Mouse (Mus musculus) forelimb bud, embryonic 11.5 days (tissue): ENCODE measurements around the gene Aatf.
A peak's percentile ranks its signal among the peaks of the same experiment; 100 is the strongest.

Experiments
- DNase-seq: peaks from one replicate; pipeline ENCODE4 v3.0.0-alpha.2; 2012; ENCODE audit warnings: low read depth, low spot score

Aatf gene

DNA sequence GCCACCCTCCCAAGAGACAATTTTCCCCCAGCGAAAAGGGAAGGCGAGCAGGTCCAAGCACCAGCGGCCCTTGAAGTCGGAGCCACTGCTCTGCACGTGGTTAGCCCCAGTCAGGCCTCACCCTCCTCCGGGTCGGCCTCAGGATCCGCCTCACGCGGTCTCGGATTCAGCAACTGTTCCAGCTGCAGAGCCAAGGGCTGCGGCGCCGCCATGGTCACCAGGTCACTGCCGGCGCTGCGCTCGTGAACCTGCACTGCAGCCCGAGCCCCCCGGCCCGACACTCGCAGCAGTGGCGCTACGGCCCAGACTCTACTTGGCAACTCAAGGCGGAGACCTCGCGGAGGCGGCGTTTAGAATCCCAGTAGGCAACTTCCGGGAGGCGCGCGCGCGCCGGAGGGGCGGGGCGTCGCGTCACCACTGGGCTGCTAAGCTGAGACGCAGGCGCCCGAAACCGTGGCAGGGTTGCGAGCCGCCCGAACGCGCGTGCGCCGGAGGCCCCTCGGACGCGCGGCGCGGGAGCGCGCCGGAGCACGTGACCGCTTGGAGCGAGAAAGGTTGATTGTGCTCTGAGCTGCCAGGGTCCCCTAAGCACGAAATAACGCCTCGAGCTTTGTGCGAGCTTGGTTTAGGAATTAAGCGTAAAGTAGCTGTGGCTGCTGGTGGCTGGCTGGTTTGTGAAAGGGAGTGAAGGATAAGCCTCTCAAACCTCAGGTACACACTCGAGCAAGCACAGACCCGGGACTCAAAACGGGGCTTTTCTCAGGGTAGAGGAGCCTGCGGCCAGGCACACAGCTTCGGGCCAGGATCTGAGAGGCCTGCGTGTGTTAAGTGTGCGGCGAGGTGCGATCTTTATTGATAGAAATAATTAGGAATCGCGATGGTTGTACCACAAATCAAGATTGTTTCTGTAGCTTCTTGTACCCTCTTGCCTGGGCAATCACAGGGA lies at the start of gene Aatf:
TSS of gene Aatf (minus strand) at position 352 of the 946 bp plus-strand sequence.
- peak; percentile 98 for DNase-seq

DNA sequence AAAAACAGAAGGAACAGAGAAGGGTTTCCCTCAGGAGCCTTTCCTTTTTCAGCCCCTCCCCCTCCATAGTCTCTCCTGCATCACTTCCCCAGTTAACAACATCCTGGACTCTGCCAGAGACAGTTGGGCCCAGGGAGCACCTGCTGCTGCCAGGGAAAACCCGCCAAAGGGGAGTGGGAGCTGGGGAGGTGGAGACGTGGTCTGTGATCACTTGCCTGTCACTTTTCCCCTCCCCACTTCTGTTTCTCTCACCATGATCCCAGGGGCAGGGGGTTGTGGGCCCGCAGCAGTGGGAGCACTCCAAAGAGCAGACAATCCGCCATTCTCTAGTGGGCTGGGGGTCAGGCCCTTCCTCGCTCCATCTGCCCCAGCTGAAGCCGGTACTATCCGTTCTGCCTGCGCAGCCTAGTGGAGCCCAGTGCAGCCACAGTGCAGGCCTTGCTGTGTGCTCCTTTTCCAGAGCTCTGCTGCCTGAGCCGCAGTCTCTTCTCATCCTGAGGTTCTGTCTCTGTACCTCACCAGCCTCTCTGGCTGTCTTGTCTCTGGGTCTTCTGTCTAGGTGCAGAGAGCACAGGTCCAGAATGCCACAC lies 49.5 kb upstream of the Aatf start:
- DNase-seq, result no peak

DNA sequence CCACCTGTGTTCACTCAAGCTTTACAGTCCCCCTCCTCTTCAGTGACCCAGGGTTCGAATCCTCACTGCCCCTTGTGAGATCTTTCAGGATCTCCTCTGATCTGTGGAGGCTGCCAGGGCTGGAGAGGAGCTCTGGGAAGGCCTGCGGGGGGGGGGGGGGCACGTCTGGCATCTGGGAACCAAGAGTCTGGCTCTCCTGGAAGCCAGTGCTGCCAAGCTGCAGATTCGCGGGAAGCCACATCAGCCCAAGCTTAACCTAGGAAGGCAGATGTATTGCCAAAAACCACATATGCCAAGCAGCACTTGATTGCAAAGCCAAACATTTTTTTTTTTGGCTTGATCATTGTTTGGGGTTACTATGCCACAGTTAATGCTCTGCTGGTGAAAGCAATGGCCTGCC lies 48.2 kb upstream of the Aatf start:
- no peak for DNase-seq

DNA sequence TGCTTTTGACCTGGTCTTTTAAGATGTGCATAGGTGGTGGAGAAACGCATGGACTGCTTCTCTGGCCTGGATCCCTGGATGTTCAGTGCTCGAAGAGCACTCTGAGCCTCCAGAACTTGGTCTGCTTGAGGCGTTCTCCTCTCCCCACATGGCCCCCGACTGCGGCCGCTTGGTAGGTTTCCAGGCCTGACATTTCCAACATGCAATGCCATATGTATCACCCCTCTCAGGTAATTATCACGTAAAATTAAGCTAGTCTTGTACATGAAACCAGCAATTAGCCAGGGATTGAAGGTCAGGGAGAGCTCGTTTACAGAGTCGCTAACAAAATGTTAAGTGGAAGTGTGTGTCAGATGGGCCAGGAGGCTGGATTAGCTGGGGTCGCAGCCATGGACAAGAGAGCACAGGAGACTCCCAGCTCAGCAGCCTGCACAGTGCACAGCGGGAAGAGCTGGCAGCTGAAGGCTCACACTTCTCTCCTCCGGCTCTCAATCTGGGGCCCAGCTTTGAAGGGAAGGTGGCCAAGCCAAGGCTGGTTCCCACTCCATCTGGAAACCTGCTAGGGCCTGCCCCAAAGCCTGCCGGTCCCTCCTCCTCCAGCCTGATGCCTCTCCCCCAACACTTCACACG lies 40.6 kb upstream of the Aatf start:
- DNase-seq, result no peak

DNA sequence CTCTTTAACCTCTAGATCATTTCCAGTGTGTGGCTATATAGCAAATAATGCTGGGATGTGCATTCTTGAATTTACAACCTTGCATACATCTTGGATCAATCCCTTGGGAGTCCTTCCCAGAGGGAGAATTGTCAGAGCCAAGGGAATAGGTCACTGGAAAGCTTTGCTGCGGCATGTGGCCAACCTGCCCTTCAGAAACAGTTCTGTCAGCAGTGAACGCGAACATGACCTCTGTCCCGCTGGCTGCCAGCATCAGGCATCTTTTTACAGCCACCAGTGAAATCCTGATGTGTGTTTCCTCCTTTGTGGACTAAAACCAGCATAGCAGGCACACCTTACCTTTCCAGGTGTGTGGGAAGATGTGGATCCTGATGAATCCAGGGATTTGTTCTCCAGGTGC lies 38.0 kb upstream of the Aatf start:
- DNase-seq, result no peak

DNA sequence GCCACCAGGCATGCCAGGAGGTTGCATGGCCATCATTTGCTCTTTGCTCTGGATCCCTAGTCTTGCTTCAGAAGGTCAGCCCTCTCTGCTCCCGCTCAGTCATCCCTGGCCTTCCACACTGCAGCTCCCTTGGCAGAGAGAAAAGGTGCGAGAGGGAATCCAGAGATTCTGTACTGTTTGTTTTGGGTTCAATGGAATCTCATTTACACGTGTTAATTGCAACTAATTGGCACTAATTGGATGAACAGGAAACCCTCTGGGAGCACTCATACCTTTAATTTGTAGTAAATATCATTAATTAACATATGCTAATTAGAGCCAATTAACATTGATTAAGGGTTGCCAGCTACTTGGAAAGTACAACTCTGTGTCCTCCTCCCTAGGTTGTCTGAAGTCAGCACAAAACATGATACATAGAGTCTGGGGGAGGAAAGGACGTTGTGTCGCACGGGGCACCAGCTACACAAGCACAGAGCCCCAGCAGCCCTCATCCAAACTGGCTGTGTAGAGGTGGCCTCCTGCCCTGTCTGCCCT lies 36.0 kb upstream of the Aatf start:
- DNase-seq, result no peak

DNA sequence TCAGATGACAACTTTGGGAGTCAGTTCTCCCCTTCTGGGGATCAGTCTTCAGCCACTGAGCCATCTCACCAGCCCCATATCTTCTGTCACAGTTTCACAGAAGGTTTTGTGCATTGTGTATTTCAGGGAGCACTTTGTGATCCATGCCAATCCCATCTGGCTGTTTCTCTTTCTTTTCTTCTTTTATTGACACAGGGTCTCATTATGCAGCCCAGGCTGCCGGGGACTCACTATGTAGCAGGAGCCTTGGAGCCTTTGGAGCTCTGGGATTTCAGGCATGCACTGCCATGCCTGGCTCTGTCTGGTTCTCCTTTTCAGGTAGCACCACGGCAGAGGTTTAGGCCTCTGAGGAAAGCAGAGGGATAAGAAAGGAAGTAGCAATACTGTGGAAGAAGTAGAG lies 35.0 kb upstream of the Aatf start:
- DNase-seq, result no peak

DNA sequence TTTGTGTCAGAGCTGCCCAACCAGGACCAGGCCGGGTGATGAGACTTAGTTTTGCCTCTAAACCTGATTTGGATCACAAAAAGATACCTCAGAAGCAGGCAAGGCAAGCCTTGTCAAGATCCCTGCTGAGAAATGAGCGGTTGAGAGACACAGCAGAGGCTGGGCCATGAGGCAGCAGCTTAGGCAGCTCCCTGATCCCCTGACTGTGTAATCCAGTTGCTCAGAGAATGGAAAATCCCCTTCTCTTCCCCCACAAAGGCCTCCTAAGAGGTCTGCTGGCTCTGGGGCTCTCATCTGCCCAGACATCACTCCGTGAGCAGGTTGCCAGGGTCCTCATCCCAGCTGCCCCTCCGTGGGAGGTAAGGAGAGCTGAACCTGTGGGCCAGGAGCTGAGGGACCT lies 26.7 kb upstream of the Aatf start:
- no peak for DNase-seq

DNA sequence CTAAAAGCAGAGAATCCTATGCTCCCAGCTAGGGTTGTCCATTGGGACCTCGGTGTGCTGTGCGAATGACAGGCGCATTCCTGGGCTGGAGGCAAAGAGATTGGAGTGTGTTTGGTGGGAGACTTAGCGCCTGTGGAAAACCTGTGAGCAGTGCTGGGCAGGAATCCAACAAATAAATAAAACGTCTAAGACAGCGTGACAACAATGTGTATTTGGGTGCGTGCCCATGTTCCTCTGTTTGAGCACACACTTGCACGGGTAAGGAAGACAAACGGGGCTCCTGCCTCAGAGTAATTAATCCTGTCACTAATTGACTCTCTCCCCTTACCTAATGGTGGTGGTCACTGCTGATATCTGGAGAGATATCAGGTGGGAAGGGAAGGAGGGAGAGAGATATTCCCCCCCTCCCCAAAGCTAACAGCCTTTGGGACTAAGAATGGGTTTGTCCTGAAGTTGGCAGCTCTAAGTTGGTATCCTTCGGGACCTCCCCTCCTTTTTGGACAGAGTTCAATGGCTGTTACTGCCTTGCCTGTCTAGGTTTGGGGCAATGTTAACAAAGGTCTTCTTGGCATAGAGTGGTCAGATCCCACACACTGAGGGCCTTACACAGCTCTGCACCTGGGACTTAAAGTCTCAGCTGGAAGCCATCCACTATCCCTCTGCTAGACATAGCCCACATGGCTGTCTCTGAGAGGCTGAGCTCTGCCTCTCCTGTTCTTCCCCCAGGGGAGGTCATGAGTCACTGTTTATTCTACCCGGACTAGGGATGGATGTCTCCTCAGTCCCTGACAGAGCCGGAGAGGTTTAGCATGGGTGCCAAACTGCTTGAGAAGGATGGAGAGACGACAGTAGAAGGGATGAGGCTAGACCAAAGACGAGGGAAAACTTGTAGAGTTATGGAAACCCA lies 16.7 kb upstream of the Aatf start:
- no peak for DNase-seq

DNA sequence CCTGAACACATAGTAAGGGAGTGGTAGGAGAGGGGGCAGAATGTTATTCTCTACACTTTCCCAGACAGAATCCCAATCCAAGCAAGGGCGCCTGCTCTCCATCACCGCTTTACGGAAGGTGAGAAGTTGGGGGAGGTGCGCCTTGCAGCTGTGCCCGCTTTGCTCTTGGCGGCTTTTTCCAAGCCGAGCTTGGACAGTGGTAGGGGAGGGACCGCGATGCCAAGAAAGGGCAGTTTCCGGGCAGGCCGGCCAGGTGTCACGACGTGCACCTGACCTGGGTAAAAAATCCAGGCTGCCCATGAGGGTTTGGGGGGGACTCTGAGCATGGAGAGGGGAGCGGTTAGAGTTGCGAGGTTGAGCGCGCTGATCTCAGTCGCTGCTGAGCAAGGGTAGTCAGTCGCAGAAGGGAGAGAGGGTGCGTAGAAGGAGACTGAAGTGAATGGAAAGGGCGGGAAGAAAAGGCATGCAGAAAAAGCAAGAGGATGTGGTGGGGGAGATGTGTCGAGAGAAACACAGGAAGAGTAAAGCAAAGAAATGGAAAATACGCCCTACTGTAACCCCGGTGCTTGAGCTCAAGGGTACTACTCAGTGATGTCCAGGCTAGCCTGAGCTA lies 15.9 kb upstream of the Aatf start:
- DNase-seq, result no peak

DNA sequence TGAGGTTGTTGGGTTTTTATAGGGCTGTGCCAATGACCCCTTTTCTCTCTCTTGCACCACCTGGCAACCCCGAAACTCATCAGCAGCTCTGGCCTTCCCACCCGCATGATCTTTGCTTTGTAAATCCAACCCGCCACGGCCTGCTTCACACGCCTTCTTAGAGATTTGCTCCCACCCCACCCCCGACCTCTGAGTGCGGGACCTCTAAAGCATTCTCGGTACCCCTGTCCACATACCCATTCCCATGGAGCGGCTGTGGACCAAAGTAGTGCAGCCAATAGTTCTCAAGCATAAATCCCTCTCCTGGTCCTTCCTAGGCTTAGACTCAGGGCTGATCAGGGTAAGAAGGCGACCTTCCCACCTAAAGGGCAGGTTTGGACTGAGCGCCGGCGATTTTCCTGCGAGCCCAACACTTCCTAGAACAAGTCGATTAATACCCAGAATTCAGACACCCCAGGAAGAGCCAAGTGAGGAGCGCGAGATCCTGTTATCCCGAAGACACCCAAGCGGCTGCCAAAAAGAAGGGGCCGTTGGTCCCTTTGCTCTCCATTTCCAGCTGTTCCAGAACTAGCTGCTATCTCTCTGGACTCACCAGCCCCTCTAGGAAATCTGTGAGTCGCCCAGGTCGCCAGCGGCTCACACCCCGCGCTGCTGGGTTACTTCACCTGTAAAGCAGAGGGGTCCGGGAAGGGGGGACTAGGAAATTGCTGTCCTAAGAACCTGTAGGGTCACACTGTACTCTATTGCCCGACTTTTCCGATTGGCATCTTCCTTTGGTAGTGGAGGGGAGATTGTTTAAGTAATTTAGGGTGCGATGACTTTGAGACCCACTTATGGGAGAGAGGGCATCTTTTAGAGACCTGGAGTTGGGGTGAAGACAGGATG lies 13.9 kb upstream of the Aatf start:
- no peak for DNase-seq

DNA sequence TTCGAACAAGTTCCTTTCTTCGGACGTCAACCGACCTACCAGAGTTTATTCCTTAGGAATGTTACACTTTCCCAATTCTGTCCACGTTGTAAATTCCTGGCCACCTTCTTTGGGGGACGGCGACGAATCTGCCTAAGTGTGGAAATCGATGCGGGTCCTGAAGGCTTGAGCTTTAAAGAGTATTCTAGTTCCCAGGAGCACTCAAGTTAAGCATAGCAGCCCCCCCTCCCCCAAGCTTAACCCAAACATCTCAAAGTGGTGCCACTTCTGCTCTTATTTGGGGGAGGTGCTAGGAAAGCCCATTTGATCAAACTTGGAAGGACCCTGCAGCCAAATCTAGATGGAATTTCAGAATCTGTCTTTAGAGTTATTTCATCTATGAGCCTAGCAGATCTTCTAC lies 13.1 kb upstream of the Aatf start:
- DNase-seq, result no peak

DNA sequence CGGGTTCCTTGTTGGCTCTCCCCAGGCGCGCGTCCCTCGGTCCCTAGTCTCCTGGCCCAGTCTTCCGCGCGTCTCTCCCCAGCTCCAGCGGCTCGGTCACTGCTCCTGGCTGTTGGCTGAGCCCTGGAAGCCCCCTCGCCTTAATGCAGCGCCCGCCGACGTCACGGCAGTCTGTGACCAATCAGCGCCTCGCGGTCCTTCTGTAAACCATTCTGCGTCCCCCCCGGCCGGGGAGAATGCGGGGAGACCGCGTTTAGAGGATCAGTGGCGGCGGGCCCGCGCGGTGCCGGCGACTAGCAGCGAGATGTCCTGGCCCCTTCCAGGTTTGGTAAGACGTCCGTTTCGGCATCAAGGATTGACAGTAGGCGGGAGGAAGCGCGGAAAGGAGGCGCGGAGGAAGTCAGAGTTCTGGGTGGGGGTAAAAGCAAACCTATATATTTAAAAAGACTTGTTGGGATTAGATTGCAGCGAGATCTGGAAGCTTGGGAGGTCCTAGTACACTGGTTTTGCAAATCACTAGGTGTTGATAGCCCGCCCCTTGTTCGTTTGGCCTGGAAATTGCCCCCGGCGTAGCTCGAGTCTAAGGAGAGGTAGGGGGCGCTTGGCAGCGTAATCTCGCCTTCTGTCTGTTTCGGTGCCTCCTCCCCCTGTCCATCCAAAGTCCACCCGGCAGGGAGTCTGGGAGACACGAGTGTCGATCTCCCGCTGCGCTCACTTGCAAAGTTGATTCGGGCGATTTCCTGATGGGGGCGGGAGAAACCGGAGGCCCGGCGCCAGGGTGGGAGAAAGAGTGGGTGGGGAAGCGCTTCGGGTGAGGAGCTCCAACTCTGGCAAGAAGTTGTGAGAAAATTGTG lies 12.3 kb upstream of the Aatf start, which contains the start of gene Lhx1:
TSS of gene Lhx1 (minus strand) at position 115 of the 854 bp plus-strand sequence.
- DNase-seq, result peak; percentile 68

DNA sequence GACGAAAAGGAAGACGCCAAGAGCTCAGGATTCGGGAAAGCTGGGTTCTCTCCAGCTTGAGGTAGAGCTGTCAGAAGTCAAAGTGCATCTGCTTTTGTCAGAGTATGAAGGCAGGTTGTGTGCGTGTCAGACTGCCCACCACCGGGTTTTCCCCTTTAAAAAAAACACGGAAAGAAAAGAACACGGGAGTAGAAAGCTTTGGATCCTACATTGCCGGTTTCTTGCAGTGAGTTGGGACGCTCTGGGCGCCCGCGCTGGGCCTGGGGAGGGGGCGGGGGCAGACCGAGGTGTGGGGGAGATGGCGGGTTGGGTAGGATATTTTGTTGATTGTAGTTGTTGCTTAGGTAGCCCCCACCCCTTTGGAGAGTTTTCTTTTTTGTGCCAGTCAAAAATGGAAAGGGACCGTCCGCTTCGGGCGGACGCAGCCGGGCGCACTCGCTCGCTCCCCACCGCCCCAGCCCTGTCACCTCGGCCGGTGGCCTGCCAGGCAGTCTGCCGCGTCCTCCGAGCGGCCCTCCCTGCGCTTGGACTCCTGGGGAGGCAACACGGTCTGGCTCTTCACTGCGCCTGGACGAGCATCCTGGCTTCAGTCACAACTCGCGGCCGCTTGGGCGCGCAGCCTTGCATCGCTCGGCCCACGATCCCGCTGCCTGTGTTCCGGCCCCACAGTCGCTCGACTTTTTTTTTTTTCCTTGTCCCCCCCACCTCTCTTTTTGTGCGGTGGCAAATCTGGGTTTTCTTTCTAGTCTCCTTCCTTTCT lies 11.4 kb upstream of the Aatf start:
- DNase-seq, result no peak

DNA sequence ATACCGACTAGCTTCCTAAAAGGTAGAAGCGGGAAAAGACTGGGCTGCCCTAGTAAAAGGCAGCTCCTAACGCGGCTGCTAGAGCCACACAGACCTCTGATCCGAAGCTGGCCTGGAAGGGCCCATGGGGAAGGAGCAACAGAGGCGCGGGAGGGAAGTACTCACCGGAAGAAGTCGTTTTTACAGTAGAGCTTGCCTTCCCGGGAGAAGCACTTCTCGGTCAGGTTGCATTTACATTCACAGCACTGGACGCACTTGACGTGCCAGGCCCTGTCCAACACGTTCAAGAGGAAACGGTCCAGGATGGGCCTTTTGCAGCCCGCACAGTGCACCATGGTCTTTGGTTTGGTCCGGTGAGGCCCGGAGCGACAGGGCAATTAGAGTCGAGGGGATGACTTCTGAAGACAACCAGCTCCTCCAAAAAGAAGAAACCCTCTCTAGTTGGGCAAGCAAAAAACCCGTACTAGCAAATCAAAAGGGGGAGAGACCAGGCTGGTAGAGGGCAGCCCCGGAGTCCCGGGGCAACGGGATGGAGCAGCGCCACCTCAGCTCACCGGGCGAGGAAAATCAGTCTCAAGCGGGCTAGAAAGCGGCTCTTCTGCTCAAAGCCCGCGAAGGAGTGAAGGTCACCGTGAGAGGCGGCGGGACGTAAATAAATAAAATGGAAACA lies 10.7 kb upstream of the Aatf start:
- DNase-seq, result no peak

DNA sequence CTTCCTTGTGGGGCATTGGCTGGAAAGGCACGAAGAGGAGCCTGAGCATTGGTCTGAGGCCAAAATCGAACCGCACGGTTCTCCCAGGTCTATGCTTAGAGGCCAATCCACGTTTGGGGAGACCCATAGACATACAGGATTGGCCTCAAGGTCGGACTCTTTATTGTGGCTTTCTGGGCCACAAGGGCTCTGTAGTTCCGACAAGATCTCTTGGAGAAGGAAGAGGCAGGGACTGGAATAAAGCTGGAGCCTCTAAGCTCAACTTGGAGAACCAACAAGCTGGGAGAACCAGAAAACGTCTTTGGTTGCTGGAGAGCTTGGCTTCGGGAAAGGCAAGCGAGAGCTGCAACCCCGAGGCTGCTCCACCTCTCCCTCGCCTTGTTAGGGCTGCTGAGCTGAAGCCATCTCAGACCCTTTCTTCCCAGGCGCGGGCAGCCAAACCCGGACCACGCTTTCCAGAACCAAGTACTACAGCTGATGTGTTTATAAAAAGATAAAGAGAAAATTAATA lies 10.1 kb upstream of the Aatf start:
- no peak for DNase-seq

DNA sequence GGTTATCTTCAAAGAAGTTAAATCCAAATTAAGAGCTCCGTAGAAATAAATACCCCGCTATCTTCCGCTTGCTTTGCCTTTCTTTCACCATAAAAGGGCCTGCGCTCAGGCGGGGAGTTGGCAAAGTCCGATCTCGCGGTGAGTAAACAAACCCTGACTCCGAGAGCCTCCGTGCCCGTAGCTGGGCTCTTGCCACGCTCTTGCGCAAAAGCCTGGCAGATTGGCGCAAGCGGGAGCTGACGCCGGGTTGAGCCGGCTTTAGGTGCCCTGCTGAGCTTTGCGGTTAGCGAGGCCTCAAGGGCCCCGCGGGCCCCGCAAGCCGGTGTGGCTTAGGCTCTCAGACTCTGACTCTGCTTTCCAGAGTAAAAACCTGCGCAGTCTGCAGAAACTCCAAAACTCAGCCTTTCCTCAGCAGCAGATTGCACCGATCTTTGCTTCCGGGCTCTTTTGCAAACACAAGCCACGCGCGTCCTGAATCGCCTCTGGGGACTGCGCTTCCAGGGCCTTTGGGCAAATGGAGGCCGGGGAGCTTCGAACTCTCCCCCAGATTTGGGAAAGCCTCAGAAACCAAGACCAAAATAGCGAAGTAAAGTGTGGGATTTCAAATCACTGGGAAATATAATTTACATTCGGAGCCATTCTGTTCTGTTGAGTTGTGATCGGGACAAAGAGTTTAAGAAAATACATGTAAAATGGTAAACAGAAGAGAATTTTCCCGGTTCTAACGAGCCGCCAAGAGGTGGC lies 9.4 kb upstream of the Aatf start:
- no peak for DNase-seq
